Mouse (Mus musculus): ENCODE measurements around the gene Olfr1302. TPM values are rescaled to one million over a fixed set of nuclear protein-coding genes. Genes with fewer than 3 reads are reported as not detected.

The Olfr1302 gene
- not detected in 2 replicates for polyA plus RNA-seq (2014; fragmentation: Nextera tagmentation; extraction: Ambion mirVana)

DNA sequence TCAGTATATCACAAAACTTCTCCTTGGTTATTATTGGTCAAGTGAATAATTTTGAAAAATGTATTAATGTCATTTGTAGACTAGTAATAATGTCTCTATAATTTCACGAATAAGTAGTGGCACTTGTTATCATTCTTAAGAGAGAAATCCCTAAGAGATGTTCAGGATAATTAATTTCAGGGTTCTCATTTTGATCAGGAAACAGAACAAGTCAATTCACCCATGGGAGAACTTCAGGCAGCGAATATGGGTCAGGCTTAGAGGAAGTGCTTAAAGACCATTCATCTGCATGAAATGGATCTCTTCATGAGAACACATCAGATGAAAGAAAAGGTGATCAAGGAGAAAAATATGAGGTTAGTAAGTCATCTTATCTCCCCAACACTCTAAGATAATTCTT lies at the start of gene Olfr1302:
Gene Olfr1302 (plus strand): TSS at position 301 of the 400 bp plus-strand sequence.
- Histone ChIP-seq H3K27ac (ENCODE audit: low read depth, low read length) (no peak within 1 kb of the TSS), H3K4me1 (replicated peaks; ENCODE audit: control insufficient read depth, insufficient read depth, low read length) (no peaks in the 10 kb centered on the region)
- WGBS: 82% methylated on average over 2 of the region's 2 CpGs

DNA sequence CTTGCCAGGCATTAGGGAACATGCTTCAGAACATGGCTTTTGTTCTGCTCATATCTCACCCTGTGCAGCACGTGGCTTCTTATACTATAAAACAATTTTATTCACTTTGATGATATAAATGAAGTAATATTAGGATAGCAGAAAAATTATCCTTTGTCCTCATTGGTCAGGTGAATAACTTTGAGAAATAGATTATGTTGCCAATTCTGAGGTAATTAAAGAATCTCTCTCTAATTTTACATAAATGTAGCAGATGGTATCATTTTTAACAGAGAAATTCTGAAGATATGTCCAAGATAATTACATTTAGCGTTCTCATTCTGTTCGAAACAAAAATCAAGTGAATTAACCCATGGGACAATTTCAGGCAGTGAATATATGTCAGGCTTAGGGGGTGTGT lies 26.5 kb upstream of the Olfr1302 start, which contains the start of gene Olfr1301:
Gene Olfr1301 (plus strand): TSS at position 301 of the 400 bp plus-strand sequence.
- H3K4me2 ChIP-seq (replicated peaks; ENCODE audit: low read depth, low read length): no peak within 1 kb of the TSS
- no peaks in the 10 kb centered on the region for H3K36me3 ChIP-seq (ENCODE audit: control insufficient read depth, insufficient read depth, low read length)
- DNase-seq (ENCODE audit: low spot score) (no peak), ATAC-seq (ENCODE audit: low FRiP score) (no peak)
- 85% methylated on average over 3 of the region's 3 CpGs for WGBS
- H3K4me1 ChIP-seq (replicated peaks; ENCODE audit: control insufficient read depth, insufficient read depth, low read length): no peaks in the 10 kb centered on the region
- no peaks in the 10 kb centered on the region for H3K9me3 ChIP-seq (ENCODE audit: control insufficient read depth, low read length)
- no peaks in the 10 kb centered on the region for H3K27me3 ChIP-seq (ENCODE audit: control insufficient read depth, insufficient read depth, low read length)
- no peak within 1 kb of the TSS for H3K27ac ChIP-seq (ENCODE audit: low read depth, low read length)
- H3K9ac ChIP-seq (ENCODE audit: low read depth, low read length): no peak within 1 kb of the TSS
- H3K4me3 ChIP-seq (ENCODE audit: low read depth, low read length): no peak within 1 kb of the TSS

More for the DNA sequence above, at the start of gene Olfr1302:
- H3K4me2 ChIP-seq (replicated peaks; ENCODE audit: low read depth, low read length): no peak within 1 kb of the TSS
- H3K36me3 ChIP-seq (ENCODE audit: control insufficient read depth, insufficient read depth, low read length): no peaks in the 10 kb centered on the region
- no peak within 1 kb of the TSS for H3K9ac ChIP-seq (ENCODE audit: low read depth, low read length)
- no peaks in the 10 kb centered on the region for H3K27me3 ChIP-seq (ENCODE audit: control insufficient read depth, insufficient read depth, low read length)
- no peak for DNase-seq (ENCODE audit: low spot score)
- no peaks in the 10 kb centered on the region for H3K9me3 ChIP-seq (ENCODE audit: control insufficient read depth, low read length)
- no peak within 1 kb of the TSS for H3K4me3 ChIP-seq (ENCODE audit: low read depth, low read length)
- no peak for ATAC-seq (ENCODE audit: low FRiP score)

DNA sequence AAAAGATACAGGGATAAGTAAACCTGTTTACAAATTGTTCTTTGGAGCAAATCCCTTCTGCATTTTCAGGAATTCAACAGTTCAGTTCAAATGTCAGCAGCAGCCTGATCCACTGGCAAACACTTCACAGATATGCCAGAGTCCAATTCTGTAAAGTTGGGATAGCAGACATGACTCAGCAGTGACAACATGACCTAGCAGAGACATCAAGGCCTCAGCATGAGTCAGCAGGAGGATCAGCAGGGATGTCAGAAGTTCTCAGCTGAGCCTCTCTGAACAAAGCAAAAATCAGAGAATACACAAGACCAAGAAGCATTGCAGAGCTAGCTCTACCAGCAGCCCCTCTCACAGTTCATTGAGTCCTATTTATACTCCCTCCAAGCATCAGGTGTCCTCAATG lies 35.7 kb downstream of the Olfr1302 start:
- H3K9ac ChIP-seq (ENCODE audit: low read depth, low read length): no peak overlapping the region
- DNase-seq (ENCODE audit: low spot score) (no peak), ATAC-seq (ENCODE audit: low FRiP score) (no peak)
- H3K4me1 ChIP-seq (replicated peaks; ENCODE audit: control insufficient read depth, insufficient read depth, low read length): no peaks in the 10 kb centered on the region
- no peak overlapping the region for H3K4me2 ChIP-seq (replicated peaks; ENCODE audit: low read depth, low read length)
- H3K27ac ChIP-seq (ENCODE audit: low read depth, low read length): no peak overlapping the region
- H3K9me3 ChIP-seq (ENCODE audit: control insufficient read depth, low read length): no peaks in the 10 kb centered on the region
- no peaks in the 10 kb centered on the region for H3K36me3 ChIP-seq (ENCODE audit: control insufficient read depth, insufficient read depth, low read length)
- no peaks in the 10 kb centered on the region for H3K27me3 ChIP-seq (ENCODE audit: control insufficient read depth, insufficient read depth, low read length)
- H3K4me3 ChIP-seq (ENCODE audit: low read depth, low read length): no peak overlapping the region

DNA sequence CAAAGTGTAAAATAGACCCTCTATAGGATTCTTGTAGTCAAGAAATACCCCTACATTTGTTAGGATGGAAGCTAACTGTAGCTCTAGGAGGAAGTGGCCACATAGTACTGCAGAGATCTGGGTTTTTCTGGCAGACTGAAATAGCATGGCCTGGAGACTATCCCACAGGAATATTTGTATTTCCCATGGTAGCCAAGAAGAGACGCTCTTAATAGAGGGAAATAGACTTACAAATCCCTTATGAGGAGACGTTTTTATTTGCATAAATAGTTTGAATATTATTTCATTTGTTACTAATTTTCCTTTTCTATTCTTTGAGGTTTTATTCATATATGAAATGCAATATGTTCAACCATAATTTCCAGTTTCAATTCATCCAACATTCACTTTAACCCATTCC lies 43.0 kb downstream of the Olfr1302 start, which contains the start of gene Olfr1303:
Gene Olfr1303 (minus strand): TSS at position 101 of the 400 bp plus-strand sequence.
- no peak within 1 kb of the TSS for H3K4me2 ChIP-seq (replicated peaks; ENCODE audit: low read depth, low read length)
- H3K27me3 ChIP-seq (ENCODE audit: control insufficient read depth, insufficient read depth, low read length): no peaks in the 10 kb centered on the region
- no peak within 1 kb of the TSS for H3K9ac ChIP-seq (ENCODE audit: low read depth, low read length)
- H3K36me3 ChIP-seq (ENCODE audit: control insufficient read depth, insufficient read depth, low read length): no peaks in the 10 kb centered on the region
- H3K4me1 ChIP-seq (replicated peaks; ENCODE audit: control insufficient read depth, insufficient read depth, low read length): no peaks in the 10 kb centered on the region
- H3K27ac ChIP-seq (ENCODE audit: low read depth, low read length): no peak within 1 kb of the TSS
- WGBS: 89% methylated on average over 2 of the region's 2 CpGs
- no peaks in the 10 kb centered on the region for H3K9me3 ChIP-seq (ENCODE audit: control insufficient read depth, low read length)
- H3K4me3 ChIP-seq (ENCODE audit: low read depth, low read length): no peak within 1 kb of the TSS
- DNase-seq (ENCODE audit: low spot score) (no peak), ATAC-seq (ENCODE audit: low FRiP score) (no peak)

Other genes with a start within 250 kb of the Olfr1302 start
- gene Olfr1294, start 237.1 kb upstream of the Olfr1302 start, polyA plus RNA-seq (2014; fragmentation: Nextera tagmentation; extraction: Ambion mirVana): not detected in 2 replicates
- gene Olfr1295, start 207.7 kb upstream of the Olfr1302 start, polyA plus RNA-seq (2014; fragmentation: Nextera tagmentation; extraction: Ambion mirVana): not detected in 2 replicates
- gene Olfr1297, start 150.9 kb upstream of the Olfr1302 start, polyA plus RNA-seq (2014; fragmentation: Nextera tagmentation; extraction: Ambion mirVana): not detected in 2 replicates
- gene Olfr1298, start 128.2 kb upstream of the Olfr1302 start, polyA plus RNA-seq (2014; fragmentation: Nextera tagmentation; extraction: Ambion mirVana): not detected in 2 replicates
- gene Olfr1299, start 116.0 kb upstream of the Olfr1302 start, polyA plus RNA-seq (2014; fragmentation: Nextera tagmentation; extraction: Ambion mirVana): not detected in 2 replicates
- not detected in 2 replicates for gene Olfr1301, start 26.4 kb upstream of the Olfr1302 start, polyA plus RNA-seq (2014; fragmentation: Nextera tagmentation; extraction: Ambion mirVana)
- gene Olfr1303, start 42.9 kb downstream of the Olfr1302 start, polyA plus RNA-seq (2014; fragmentation: Nextera tagmentation; extraction: Ambion mirVana): not detected in 2 replicates
- gene Olfr1305, start 99.7 kb downstream of the Olfr1302 start, polyA plus RNA-seq (2014; fragmentation: Nextera tagmentation; extraction: Ambion mirVana): not detected in 2 replicates
- not detected in 2 replicates for gene Olfr1306, start 138.8 kb downstream of the Olfr1302 start, polyA plus RNA-seq (2014; fragmentation: Nextera tagmentation; extraction: Ambion mirVana)
- not detected in 2 replicates for gene Olfr1307, start 172.0 kb downstream of the Olfr1302 start, polyA plus RNA-seq (2014; fragmentation: Nextera tagmentation; extraction: Ambion mirVana)
- not detected in 2 replicates for gene Olfr1308, start 187.5 kb downstream of the Olfr1302 start, polyA plus RNA-seq (2014; fragmentation: Nextera tagmentation; extraction: Ambion mirVana)
- gene Olfr1309, start 212.9 kb downstream of the Olfr1302 start, polyA plus RNA-seq (2014; fragmentation: Nextera tagmentation; extraction: Ambion mirVana): not detected in 2 replicates
- not detected in 2 replicates for gene Olfr1310, start 235.3 kb downstream of the Olfr1302 start, polyA plus RNA-seq (2014; fragmentation: Nextera tagmentation; extraction: Ambion mirVana)
- not detected in 2 replicates for gene Olfr1311, start 247.0 kb downstream of the Olfr1302 start, polyA plus RNA-seq (2014; fragmentation: Nextera tagmentation; extraction: Ambion mirVana)

Measured in hindbrain, embryonic 11.5 days (tissue).